Mouse (Mus musculus) midbrain, embryonic 16.5 days (tissue): ENCODE results near the gene Pcnx2. TPM values are rescaled to one million over a fixed set of nuclear protein-coding genes. Genes with fewer than 3 reads are reported as not detected.

Experiments used
- ATAC-seq: fragments of 200-750 bp; cut with Nextera tagmentation; 2 replicates; pipeline ENCODE4 v1.8.0; 2017; ENCODE audit warnings: moderate TSS enrichment
- H3K27ac ChIP-seq: fragments of 300-500 bp; sonication (generic); 2 replicates; pipeline ENCODE4 v1.5.1; 2014; ENCODE audit warnings: mild to moderate bottlenecking, low read length, mixed read lengths
- H3K27me3 ChIP-seq: fragments of 300-500 bp; sonication (generic); 2 replicates; pipeline ENCODE4 v1.6.1; 2014; ENCODE audit warnings: low read depth, low read length, mixed read lengths; ENCODE audit not compliant: control insufficient read depth, insufficient read depth
- H3K36me3 ChIP-seq: fragments of 300-500 bp; sonication (generic); 2 replicates; pipeline ENCODE4 v1.6.1; 2014; ENCODE audit warnings: mild to moderate bottlenecking, low read length, moderate library complexity, mixed read lengths; ENCODE audit not compliant: control insufficient read depth, insufficient read depth
- H3K4me1 ChIP-seq: fragments of 300-500 bp; sonication (generic); 2 replicates; pipeline ENCODE4 v1.6.1; 2014; ENCODE audit warnings: mild to moderate bottlenecking, low read length, mixed read lengths; ENCODE audit not compliant: control insufficient read depth, insufficient read depth
- H3K4me2 ChIP-seq: fragments of 300-500 bp; sonication (generic); 2 replicates; pipeline ENCODE4 v1.6.1; 2014; ENCODE audit warnings: mild to moderate bottlenecking, low read length, mixed read lengths
- H3K4me3 ChIP-seq: fragments of 300-500 bp; sonication (generic); 2 replicates; pipeline ENCODE4 v1.5.1; 2014; ENCODE audit warnings: low read depth, mild to moderate bottlenecking, low read length, moderate library complexity, mixed read lengths
- H3K9ac ChIP-seq: fragments of 300-500 bp; sonication (generic); 2 replicates; pipeline ENCODE4 v1.6.1; 2014; ENCODE audit warnings: low read depth, low read length, mixed read lengths
- H3K9me3 ChIP-seq: fragments of 300-500 bp; sonication (generic); replicated peaks from 2 replicates; pipeline ENCODE4 v1.6.1; 2014; ENCODE audit warnings: mild to moderate bottlenecking, low read length, mixed read lengths; ENCODE audit not compliant: control insufficient read depth, poor library complexity, severe bottlenecking
- WGBS: fragments of 180-500 bp; shearing (Covaris S2); extraction: QIAGEN DNeasy Blood & Tissue Kit; methylation state at CpG from one replicate; pipeline ENCODE4 v1.1.7; 2014; 5-methylcytosine and 5-hydroxymethylcytosine counted together
- polyA plus RNA-seq: library from polyadenylated mRNA; unstranded; fragments of >200 nt; fragmentation: Nextera tagmentation; extraction: Ambion mirVana; gene quantifications from 2 replicates; pipeline ENCODE4 v1.2.1, GENCODE M21; 2015

Gene Pcnx2
- polyA plus RNA-seq, 1 experiment from 2014 or later: 6.3 TPM

DNA sequence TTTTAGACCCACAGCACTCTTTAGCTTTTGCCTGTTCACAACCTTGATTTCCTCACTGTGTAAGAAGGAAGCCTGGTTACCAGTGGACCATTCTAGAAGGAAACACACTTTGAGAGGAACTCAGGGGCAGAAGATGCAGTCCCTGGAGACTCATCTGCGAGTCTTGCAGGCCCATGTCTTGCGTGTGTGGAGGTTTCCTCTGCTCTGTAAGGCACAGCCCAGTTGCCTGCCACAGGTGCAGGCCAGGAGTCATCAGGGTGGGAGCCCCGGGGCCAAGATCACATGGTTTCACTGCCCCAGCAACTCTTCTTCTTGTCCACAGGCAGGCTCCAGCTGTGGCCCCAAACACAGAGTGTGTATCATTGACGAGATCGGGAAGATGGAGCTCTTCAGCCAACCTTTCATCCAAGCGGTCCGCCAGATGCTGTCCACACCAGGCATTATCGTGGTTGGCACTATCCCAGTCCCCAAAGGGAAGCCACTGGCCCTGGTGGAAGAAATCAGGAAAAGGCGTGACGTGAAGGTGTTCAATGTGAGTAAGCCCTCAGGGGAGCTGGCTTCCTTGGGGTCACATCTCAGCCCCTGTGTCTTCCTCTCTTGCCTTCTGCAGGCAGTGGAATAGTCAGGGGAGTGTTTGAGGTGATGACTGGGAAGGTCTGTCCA lies 153.1 kb downstream of the Pcnx2 start:
- no peak overlapping the region for H3K4me3 ChIP-seq

DNA sequence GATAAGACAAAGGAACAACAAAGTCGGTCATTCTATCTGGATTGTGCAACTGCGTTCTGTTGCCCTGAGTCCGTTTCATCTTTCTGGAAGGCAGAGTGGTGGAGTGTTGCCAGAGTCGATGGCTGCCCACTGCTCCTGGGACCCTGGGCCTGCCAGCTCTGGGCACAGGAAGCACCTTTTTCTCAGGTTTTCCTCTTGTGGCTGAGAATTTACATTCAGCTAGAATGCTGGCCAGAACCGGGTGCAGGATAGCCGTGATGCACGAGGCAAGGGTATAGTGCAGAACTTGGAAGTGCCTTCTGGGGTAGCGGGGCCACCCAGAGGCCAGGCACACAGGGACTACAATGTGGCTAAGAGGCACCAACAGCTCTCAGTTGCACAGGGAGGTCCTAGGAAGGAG lies 155.7 kb downstream of the Pcnx2 start:
- H3K27me3 ChIP-seq: no peaks in the 10 kb centered on the region
- H3K4me3 ChIP-seq: no peak overlapping the region
- H3K4me2 ChIP-seq: no peak overlapping the region
- no peaks in the 10 kb centered on the region for H3K9me3 ChIP-seq
- 79% methylated on average over 8 of the region's 8 CpGs for WGBS
- no peak overlapping the region for H3K27ac ChIP-seq
- H3K4me1 ChIP-seq: peaks cover 2% of the 10 kb centered on the region; the same call in 1 of the 2 replicates
- no peaks in the 10 kb centered on the region for H3K36me3 ChIP-seq
- no peak overlapping the region for H3K9ac ChIP-seq
- no peak for ATAC-seq

More for the DNA sequence above, 153.1 kb downstream of the Pcnx2 start:
- Histone ChIP-seq H3K36me3 (no peaks in the 10 kb centered on the region), H3K9ac (no peak overlapping the region), H3K9me3 (no peaks in the 10 kb centered on the region), H3K4me1 (peaks cover 2% of the 10 kb centered on the region; the same call in 1 of the 2 replicates), H3K27ac (no peak overlapping the region), H3K27me3 (no peaks in the 10 kb centered on the region), H3K4me2 (no peak overlapping the region)
- 92% methylated on average over 10 of the region's 10 CpGs for WGBS
- no peak for ATAC-seq

DNA sequence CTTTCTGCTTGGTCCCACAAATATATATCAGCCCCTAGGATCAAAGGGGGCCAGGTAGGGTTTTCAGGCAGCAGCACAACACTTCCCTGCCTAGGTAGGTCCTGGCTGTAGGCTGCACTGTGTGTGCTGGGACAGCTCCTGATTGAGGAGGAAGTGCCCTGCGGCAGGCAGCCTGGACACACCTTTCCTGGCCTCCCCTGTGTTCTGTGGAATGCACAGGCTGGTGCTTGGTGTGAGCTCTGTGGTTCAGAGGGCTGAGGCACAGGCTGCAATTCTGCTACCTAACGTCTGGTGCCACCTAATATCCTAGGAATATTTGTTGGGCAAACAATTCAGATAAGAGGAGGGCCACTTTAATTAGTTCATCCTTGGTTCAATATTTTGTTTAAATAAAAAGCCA lies 156.3 kb downstream of the Pcnx2 start:
- Histone ChIP-seq H3K4me3 (no peak overlapping the region), H3K9ac (no peak overlapping the region), H3K4me2 (no peak overlapping the region), H3K36me3 (no peaks in the 10 kb centered on the region), H3K4me1 (peaks cover 2% of the 10 kb centered on the region; the same call in 1 of the 2 replicates), H3K27me3 (no peaks in the 10 kb centered on the region), H3K9me3 (no peaks in the 10 kb centered on the region), H3K27ac (no peak overlapping the region)
- 79% methylated on average over 2 of the region's 2 CpGs for WGBS
- ATAC-seq: no peak

DNA sequence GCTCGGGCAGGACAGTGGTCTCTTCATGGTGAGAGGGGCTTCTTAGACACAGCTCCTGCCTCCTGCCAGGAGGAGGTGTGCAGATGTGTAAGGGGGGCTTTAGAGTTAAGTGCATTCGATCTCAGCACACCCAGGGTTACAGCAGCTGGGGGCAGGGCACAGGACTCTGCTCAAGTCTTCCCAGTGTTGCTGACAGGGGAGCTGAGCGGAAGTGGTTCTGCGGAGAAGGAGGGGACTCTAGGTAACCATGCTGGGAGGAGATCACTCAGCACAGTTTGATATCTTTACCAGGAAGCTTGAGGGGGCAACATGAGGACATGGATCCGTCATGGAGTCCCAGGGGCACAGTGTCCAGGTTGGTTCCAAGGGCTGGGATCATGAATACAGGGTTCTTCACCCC lies 156.7 kb downstream of the Pcnx2 start:
- 71% methylated on average over 5 of the region's 5 CpGs for WGBS
- no peaks in the 10 kb centered on the region for H3K27me3 ChIP-seq
- peaks cover 2% of the 10 kb centered on the region; the same call in 1 of the 2 replicates for H3K4me1 ChIP-seq
- H3K9me3 ChIP-seq: no peaks in the 10 kb centered on the region
- ATAC-seq: no peak
- no peak overlapping the region for H3K27ac ChIP-seq
- no peak overlapping the region for H3K4me2 ChIP-seq
- no peak overlapping the region for H3K9ac ChIP-seq
- no peaks in the 10 kb centered on the region for H3K36me3 ChIP-seq
- H3K4me3 ChIP-seq: no peak overlapping the region

DNA sequence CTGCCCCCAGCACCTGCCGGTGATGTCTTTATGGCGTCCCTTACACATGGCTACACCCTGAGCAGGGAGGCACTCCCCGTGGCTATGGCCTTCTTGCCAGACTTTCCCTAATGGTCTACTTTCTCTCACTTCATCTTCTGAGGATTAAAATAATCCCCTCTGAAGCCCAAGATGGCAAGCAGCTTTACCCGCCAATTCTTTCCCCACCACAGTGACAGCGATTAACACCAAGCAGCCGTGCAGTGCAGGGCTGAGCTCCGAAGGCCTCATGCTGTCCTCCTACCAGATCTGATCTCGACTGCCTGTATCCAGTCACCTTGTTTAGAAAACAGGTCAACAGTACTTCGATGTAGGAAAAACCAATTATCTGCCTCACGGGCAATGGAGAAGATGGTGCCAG lies 157.5 kb downstream of the Pcnx2 start:
- peaks cover 2% of the 10 kb centered on the region; the same call in 1 of the 2 replicates for H3K4me1 ChIP-seq
- no peak overlapping the region for H3K9ac ChIP-seq
- WGBS: 54% methylated on average over 10 of the region's 10 CpGs
- H3K36me3 ChIP-seq: no peaks in the 10 kb centered on the region
- H3K9me3 ChIP-seq: no peaks in the 10 kb centered on the region
- no peaks in the 10 kb centered on the region for H3K27me3 ChIP-seq
- H3K4me3 ChIP-seq: no peak overlapping the region
- no peak overlapping the region for H3K27ac ChIP-seq
- ATAC-seq: no peak
- no peak overlapping the region for H3K4me2 ChIP-seq

DNA sequence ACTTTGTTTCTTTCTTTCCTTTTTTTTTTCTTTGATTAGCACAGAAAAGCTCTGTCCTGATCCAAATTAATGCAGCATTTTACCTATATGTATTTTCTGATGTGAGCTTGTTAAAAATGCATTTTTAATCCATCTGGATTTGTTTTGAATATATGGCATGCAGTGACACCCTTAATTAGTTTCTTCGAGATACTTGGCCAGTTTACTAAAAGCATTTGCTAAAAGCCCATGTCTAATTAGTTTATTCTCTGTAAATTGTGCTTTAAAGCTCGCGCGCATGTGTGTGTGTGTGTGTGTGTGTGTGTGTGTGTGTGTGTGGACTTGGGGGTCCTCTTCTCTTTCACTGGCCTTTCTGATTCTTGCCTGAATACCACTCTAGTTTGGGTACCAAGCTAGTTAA lies 159.2 kb downstream of the Pcnx2 start:
- Histone ChIP-seq H3K4me3 (no peak overlapping the region), H3K27me3 (no peaks in the 10 kb centered on the region), H3K9ac (no peak overlapping the region), H3K9me3 (no peaks in the 10 kb centered on the region), H3K4me1 (peaks cover 7% of the 10 kb centered on the region), H3K27ac (no peak overlapping the region), H3K4me2 (no peak overlapping the region), H3K36me3 (no peaks in the 10 kb centered on the region)
- WGBS: 93% methylated on average over 4 of the region's 4 CpGs
- ATAC-seq: no peak

DNA sequence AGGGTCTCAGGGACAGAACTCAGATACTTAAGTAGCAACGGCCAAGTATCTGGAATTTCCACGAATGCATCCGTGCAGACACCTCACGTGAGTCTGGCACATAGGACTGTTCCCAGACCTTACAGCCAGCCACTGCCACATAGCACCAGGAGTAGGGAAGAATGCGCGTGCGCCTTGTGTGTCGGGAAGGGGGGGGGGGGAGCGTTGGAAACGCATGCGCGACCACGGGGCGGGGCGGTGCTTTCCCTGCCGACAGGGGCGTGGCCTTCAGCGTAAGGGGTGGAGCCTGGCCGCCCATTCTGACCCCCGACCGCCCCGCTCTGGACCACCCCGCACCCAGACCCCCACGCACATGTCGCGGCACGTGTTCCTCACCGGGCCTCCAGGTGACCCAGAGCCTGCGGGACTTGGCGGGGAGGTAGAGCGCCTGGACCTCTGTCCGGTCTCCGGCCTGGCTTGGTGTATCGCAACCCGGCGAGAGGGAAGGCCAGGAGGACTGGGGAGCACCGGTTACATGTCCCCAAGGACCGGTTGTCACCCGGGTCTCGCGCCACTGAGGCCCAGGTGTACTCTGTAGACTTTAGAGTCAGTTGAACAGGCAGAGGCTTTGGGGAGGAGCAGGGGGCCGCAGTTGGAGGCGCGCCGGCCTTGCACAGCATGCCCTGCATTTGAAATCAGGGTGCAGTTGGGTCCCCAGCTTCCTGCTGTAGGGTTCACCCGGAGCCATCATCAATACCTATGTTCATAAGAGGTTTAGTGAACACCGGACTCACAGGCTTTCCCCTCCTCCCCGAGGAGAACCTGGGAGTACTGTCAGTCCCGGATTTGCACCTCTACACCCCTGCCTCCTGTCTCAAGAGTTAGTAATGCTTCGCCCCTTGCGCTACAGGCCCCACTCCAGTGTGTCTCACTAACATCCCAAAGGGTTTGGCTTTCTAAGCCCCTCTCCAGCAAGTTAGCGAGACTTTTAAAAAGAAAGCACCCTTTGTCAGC lies 163.9 kb downstream of the Pcnx2 start:
- Histone ChIP-seq H3K27me3 (no peaks in the 10 kb centered on the region), H3K36me3 (no peaks in the 10 kb centered on the region), H3K4me1 (peaks cover 5% of the 10 kb centered on the region), H3K27ac (peak overlapping the region; percentile 61), H3K4me3 (peak overlapping the region; percentile 70), H3K9ac (peak overlapping the region; percentile 89), H3K4me2 (peak overlapping the region; percentile 92), H3K9me3 (no peaks in the 10 kb centered on the region)
- 7% methylated on average over 48 of the region's 52 CpGs for WGBS
- ATAC-seq: peak; percentile 95

DNA sequence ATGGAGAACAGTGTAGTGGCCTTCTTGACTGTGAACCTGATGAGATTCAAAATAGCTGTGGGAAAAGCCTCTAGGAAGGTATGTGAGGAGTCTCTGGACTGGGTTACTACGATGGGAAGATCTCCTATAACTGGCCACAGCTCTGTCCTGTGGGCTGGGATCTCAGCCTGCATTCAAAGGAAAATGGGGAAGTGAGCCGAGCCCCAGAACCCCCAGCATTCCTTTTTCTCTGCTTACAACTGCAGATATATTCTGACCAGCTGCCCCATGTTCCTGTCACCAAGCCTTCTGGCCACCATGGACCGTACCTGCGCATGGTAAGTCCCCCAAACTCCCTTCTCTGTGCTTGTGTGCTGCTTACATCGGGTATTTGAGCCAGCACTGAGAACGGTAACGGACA lies 168.4 kb downstream of the Pcnx2 start, which contains the start of gene Ntpcr:
Gene Ntpcr, plus strand, starts transcription at position 218 of the 400 bp plus-strand sequence.
- Histone ChIP-seq H3K4me1 (peaks cover 4% of the 10 kb centered on the region), H3K27me3 (no peaks in the 10 kb centered on the region), H3K9me3 (no peaks in the 10 kb centered on the region), H3K27ac (no peak within 1 kb of the TSS), H3K9ac (no peak within 1 kb of the TSS), H3K4me3 (no peak within 1 kb of the TSS), H3K4me2 (no peak within 1 kb of the TSS), H3K36me3 (no peaks in the 10 kb centered on the region)
- no peak for ATAC-seq
- WGBS: 87% methylated on average over 7 of the region's 7 CpGs

DNA sequence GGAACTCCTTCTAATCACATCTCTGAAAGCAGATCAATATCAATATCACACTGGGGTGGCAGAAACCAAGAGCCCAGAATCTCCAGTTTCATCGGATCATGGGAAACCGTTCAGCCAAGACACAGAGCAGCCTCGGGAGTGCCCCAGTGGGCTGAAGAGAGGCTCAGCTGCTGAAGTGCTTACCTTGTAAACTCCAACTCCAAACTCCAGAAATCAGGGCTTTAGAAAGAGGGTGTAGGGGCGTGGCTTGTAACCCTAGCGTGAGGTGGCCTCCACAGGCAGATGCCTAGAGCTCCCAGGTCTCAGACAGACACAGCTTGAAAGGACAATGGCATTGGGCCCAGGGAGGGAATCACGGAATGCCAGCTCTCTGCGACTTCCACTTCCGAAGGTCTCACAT lies 170.3 kb downstream of the Pcnx2 start:
- no peak for ATAC-seq
- H3K27ac ChIP-seq: no peak overlapping the region
- H3K9ac ChIP-seq: no peak overlapping the region
- no peaks in the 10 kb centered on the region for H3K9me3 ChIP-seq
- no peaks in the 10 kb centered on the region for H3K36me3 ChIP-seq
- H3K4me2 ChIP-seq: no peak overlapping the region
- H3K4me3 ChIP-seq: no peak overlapping the region
- H3K4me1 ChIP-seq: no peaks in the 10 kb centered on the region
- WGBS: 66% methylated on average over 8 of the region's 8 CpGs
- H3K27me3 ChIP-seq: no peaks in the 10 kb centered on the region
